Mouse (Mus musculus) myocyte (in vitro differentiated cells): ENCODE measurements around the gene Slc16a12.

Source experiments
- CEBPB ChIP-seq: IDR thresholded peaks from 2 replicates; pipeline ENCODE4 v1.6.1; 2011; ENCODE audit warnings: mild to moderate bottlenecking, moderate library complexity; ENCODE audit not compliant: poor library complexity, insufficient read depth, severe bottlenecking
- MAX ChIP-seq: IDR thresholded peaks from one replicate; pipeline ENCODE4 v1.6.1; 2011; ENCODE audit warnings: low read depth, mild to moderate bottlenecking, control low read depth
- MYOD1 ChIP-seq, 3 experiments: IDR thresholded peaks; one replicate each; pipeline ENCODE4 v1.6.1; 2011; ENCODE audit warnings: control low read depth in 2 of 3, low read depth in 2 of 3, mild to moderate bottlenecking in 2 of 3, moderate library complexity in 1 of 3; ENCODE audit not compliant: insufficient read length in 2 of 3, control insufficient read depth in 1 of 3
- POLR2A ChIP-seq: IDR thresholded peaks from one replicate; pipeline ENCODE4 v1.6.1; 2011; ENCODE audit warnings: low read depth, mild to moderate bottlenecking, control low read depth, moderate library complexity; ENCODE audit not compliant: insufficient read length

DNA sequence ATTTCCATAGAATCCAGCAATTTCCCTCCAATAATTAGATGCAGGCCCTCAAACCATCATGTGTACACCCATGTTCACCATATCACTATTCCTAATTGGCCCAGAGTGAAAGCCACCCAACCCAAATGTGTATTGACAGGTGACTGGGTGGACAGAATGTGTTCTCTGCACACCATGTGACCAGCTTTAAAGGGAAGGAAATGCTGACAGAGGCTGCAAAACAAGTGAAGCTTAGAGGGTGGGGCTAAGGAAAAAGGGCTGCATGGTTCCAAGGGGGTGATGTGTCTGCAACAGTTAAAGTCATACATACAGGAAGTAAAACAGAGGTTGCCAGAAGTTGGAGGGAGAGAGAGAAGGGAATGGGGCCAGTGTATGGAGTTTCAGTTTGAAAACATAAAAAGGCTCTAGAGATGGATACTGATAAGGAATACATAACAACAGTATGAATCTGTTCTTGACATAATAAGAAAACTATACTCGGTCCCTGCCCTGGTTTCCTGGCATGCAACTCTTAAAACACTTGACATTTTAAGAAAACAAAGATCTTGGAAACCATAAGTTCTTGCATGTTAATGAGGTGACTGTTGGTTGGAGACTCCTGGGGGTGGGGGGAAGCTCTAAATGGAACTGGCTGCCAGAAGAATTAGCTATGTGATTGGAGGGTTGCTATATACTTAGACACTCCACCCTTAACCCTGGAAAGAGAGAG lies 20.7 kb downstream of the Slc16a12 start:
- TF ChIP-seq POLR2A (no peak), MAX (no peak), MYOD1 (IDR thresholded peaks at IDR 0.05; ENCODE audit: control insufficient read depth in 1 of 3, insufficient read length in 2 of 3, low read depth in 2 of 3) (no peak), CEBPB (no peak)
